Mouse (Mus musculus): ENCODE data around the gene Pepd. TPM values are rescaled to one million over a fixed set of nuclear protein-coding genes. Genes with fewer than 3 reads are reported as not detected.

Gene Pepd
- total RNA-seq, 2 experiments from 2014 or later, result 85.8 to 112 TPM

GRCm38 (mm10) chr7:35056436-35056864 lies 144.3 kb downstream of the Pepd start, which contains the start of gene Cebpg:
Cebpg (minus strand) TSS chr7:35056573.
- DNase-seq, result peak; percentile 98

GRCm38 (mm10) chr7:35056999-35057398 lies 144.8 kb downstream of the Pepd start:
- DNase-seq, result no peak

- no peak for DNase-seq
Measured at GRCm38 (mm10) chr7:35057569-35057968, 145.4 kb downstream of the Pepd start.

- DNase-seq, result no peak
Measured at GRCm38 (mm10) chr7:35058329-35058728, 146.2 kb downstream of the Pepd start.

GRCm38 (mm10) chr7:35059467-35059866 lies 147.3 kb downstream of the Pepd start:
- DNase-seq, result no peak

- DNase-seq, result peak; percentile 38 to 67
Measured at GRCm38 (mm10) chr7:35064286-35065258, 152.4 kb downstream of the Pepd start.

- DNase-seq, result no peak
Measured at GRCm38 (mm10) chr7:35065958-35066357, 153.8 kb downstream of the Pepd start.

- DNase-seq, result no peak
Measured at GRCm38 (mm10) chr7:35066640-35067212, 154.5 kb downstream of the Pepd start.

- DNase-seq, result peak; percentile 86 to 87
Measured at GRCm38 (mm10) chr7:35076645-35077044, 164.5 kb downstream of the Pepd start.

- peak; percentile 46 to 48 for DNase-seq
Measured at GRCm38 (mm10) chr7:35080843-35081338, 168.7 kb downstream of the Pepd start.

GRCm38 (mm10) chr7:35081406-35082104 lies 169.4 kb downstream of the Pepd start:
- peak; percentile 9 to 20 for DNase-seq

- no peak for DNase-seq
Measured at GRCm38 (mm10) chr7:35084565-35085360, 172.6 kb downstream of the Pepd start.

- DNase-seq, result peak in 1 of 2 experiments; percentile 19
Measured at GRCm38 (mm10) chr7:35086271-35086861, 174.2 kb downstream of the Pepd start.

GRCm38 (mm10) chr7:35090550-35090949 lies 178.4 kb downstream of the Pepd start:
- DNase-seq, result no peak

Small RNA genes within 50 kb of the gene (microRNA-seq; reads per million reads assigned to microRNA genes)
- gene Gm25033, result not detected

Other genes starting within 250 kb of the Pepd start
- gene Chst8, start 99.7 kb upstream of the Pepd start, total RNA-seq (2021), result 10 to 100 TPM in 1 of 2 experiments, 1 to 10 TPM in 1; 8.6 to 12.4 TPM
- 10 to 100 TPM; 55.1 to 56.2 TPM for gene Cebpg, start 144.2 kb downstream of the Pepd start, total RNA-seq (2021)
- 100 to 1,000 TPM; 124 to 150 TPM for gene Cebpa, start 206.9 kb downstream of the Pepd start, total RNA-seq (2021)

All from adrenal gland, postnatal 36 days (tissue).